Mouse (Mus musculus): ENCODE results near the gene Mfsd4b5. TPM values are rescaled to one million over a fixed set of nuclear protein-coding genes. Genes with fewer than 3 reads are reported as not detected.

Gene Mfsd4b5
- polyA plus RNA-seq (2012; rRNA removed), result 223 and 249 TPM in 2 replicates

GRCm38 (mm10) chr10:39986466-39986865 lies at the start of gene Mfsd4b5:
TSS of gene Mfsd4b5 (minus strand) at chr10:39986646.
- Histone ChIP-seq H3K4me3 (ENCODE audit: insufficient read depth, low read depth, low read length) (peak within 1 kb of the TSS; percentile 61), H3K27ac (ENCODE audit: insufficient read depth, low read depth, low read length) (peak within 1 kb of the TSS; percentile 87), H3K4me1 (ENCODE audit: control insufficient read depth, insufficient read depth, low read length) (peaks cover 22% of the 10 kb centered on the region), H3K27me3 (replicated peaks; ENCODE audit: control insufficient read depth, insufficient read depth, low read length) (no peaks in the 10 kb centered on the region), H3K36me3 (ENCODE audit: control insufficient read depth, insufficient read depth, low read length) (no peaks in the 10 kb centered on the region)
- WGBS, result 64% methylated on average over 12 of the region's 12 CpGs
- TF ChIP-seq POLR2A (IDR thresholded peaks at IDR 0.05; ENCODE audit: low read depth, low read length) (peak; percentile 51), CTCF (conservative IDR thresholded peaks at IDR 0.05; ENCODE audit: insufficient read depth, insufficient read length, low read depth, low read length) (no peak)
- DNase-seq, result peak; percentile 94

- Histone ChIP-seq H3K27ac (ENCODE audit: insufficient read depth, low read depth, low read length) (no peak overlapping the region), H3K36me3 (ENCODE audit: control insufficient read depth, insufficient read depth, low read length) (no peaks in the 10 kb centered on the region), H3K4me1 (ENCODE audit: control insufficient read depth, insufficient read depth, low read length) (0 out of 2 replicates have a peak, but pooled peaks cover 2% of the 10 kb centered on the region), H3K4me3 (ENCODE audit: insufficient read depth, low read depth, low read length) (no peak overlapping the region), H3K27me3 (replicated peaks; ENCODE audit: control insufficient read depth, insufficient read depth, low read length) (no peaks in the 10 kb centered on the region)
- TF ChIP-seq CTCF (conservative IDR thresholded peaks at IDR 0.05; ENCODE audit: insufficient read depth, insufficient read length, low read depth, low read length) (no peak), POLR2A (IDR thresholded peaks at IDR 0.05; ENCODE audit: low read depth, low read length) (no peak)
- no peak for DNase-seq
- 94% methylated on average over 6 of the region's 6 CpGs for WGBS
Measured at GRCm38 (mm10) chr10:40034956-40035355, 48.5 kb upstream of the Mfsd4b5 start.

GRCm38 (mm10) chr10:40032897-40033296 lies 46.5 kb upstream of the Mfsd4b5 start:
- no peak for DNase-seq
- H3K27me3 ChIP-seq (replicated peaks; ENCODE audit: control insufficient read depth, insufficient read depth, low read length), result no peaks in the 10 kb centered on the region
- 54% methylated on average over 2 of the region's 2 CpGs for WGBS
- 0 out of 2 replicates have a peak, but pooled peaks cover 2% of the 10 kb centered on the region for H3K4me1 ChIP-seq (ENCODE audit: control insufficient read depth, insufficient read depth, low read length)
- no peak for TF ChIP-seq POLR2A (IDR thresholded peaks at IDR 0.05; ENCODE audit: low read depth, low read length)
- no peak for TF ChIP-seq CTCF (conservative IDR thresholded peaks at IDR 0.05; ENCODE audit: insufficient read depth, insufficient read length, low read depth, low read length)
- no peak overlapping the region for H3K27ac ChIP-seq (ENCODE audit: insufficient read depth, low read depth, low read length)
- H3K4me3 ChIP-seq (ENCODE audit: insufficient read depth, low read depth, low read length), result no peak overlapping the region
- H3K36me3 ChIP-seq (ENCODE audit: control insufficient read depth, insufficient read depth, low read length), result no peaks in the 10 kb centered on the region

GRCm38 (mm10) chr10:40030716-40031115 lies 44.3 kb upstream of the Mfsd4b5 start:
- H3K4me3 ChIP-seq (ENCODE audit: insufficient read depth, low read depth, low read length), result no peak overlapping the region
- DNase-seq, result no peak
- TF ChIP-seq CTCF (conservative IDR thresholded peaks at IDR 0.05; ENCODE audit: insufficient read depth, insufficient read length, low read depth, low read length) (no peak), POLR2A (IDR thresholded peaks at IDR 0.05; ENCODE audit: low read depth, low read length) (no peak)
- H3K36me3 ChIP-seq (ENCODE audit: control insufficient read depth, insufficient read depth, low read length), result no peaks in the 10 kb centered on the region
- no peak overlapping the region for H3K27ac ChIP-seq (ENCODE audit: insufficient read depth, low read depth, low read length)
- 0 out of 2 replicates have a peak, but pooled peaks cover 2% of the 10 kb centered on the region for H3K4me1 ChIP-seq (ENCODE audit: control insufficient read depth, insufficient read depth, low read length)
- H3K27me3 ChIP-seq (replicated peaks; ENCODE audit: control insufficient read depth, insufficient read depth, low read length), result no peaks in the 10 kb centered on the region
- WGBS, result 84% methylated on average over 6 of the region's 6 CpGs

GRCm38 (mm10) chr10:40029610-40030009 lies 43.2 kb upstream of the Mfsd4b5 start:
- WGBS, result 84% methylated on average over 2 of the region's 2 CpGs
- no peak for DNase-seq
- Histone ChIP-seq H3K27me3 (replicated peaks; ENCODE audit: control insufficient read depth, insufficient read depth, low read length) (no peaks in the 10 kb centered on the region), H3K4me3 (ENCODE audit: insufficient read depth, low read depth, low read length) (no peak overlapping the region), H3K4me1 (ENCODE audit: control insufficient read depth, insufficient read depth, low read length) (peaks cover 2% of the 10 kb centered on the region; the same call in 1 of the 2 replicates), H3K27ac (ENCODE audit: insufficient read depth, low read depth, low read length) (no peak overlapping the region), H3K36me3 (ENCODE audit: control insufficient read depth, insufficient read depth, low read length) (no peaks in the 10 kb centered on the region)
- no peak for TF ChIP-seq POLR2A (IDR thresholded peaks at IDR 0.05; ENCODE audit: low read depth, low read length)
- no peak for TF ChIP-seq CTCF (conservative IDR thresholded peaks at IDR 0.05; ENCODE audit: insufficient read depth, insufficient read length, low read depth, low read length)

GRCm38 (mm10) chr10:40028091-40028490 lies 41.6 kb upstream of the Mfsd4b5 start:
- WGBS, result 89% methylated on average over 8 of the region's 8 CpGs
- DNase-seq, result no peak
- Histone ChIP-seq H3K27ac (ENCODE audit: insufficient read depth, low read depth, low read length) (no peak overlapping the region), H3K36me3 (ENCODE audit: control insufficient read depth, insufficient read depth, low read length) (no peaks in the 10 kb centered on the region), H3K27me3 (replicated peaks; ENCODE audit: control insufficient read depth, insufficient read depth, low read length) (no peaks in the 10 kb centered on the region), H3K4me3 (ENCODE audit: insufficient read depth, low read depth, low read length) (no peak overlapping the region), H3K4me1 (ENCODE audit: control insufficient read depth, insufficient read depth, low read length) (peaks cover 4% of the 10 kb centered on the region; the same call in 1 of the 2 replicates)
- no peak for TF ChIP-seq CTCF (conservative IDR thresholded peaks at IDR 0.05; ENCODE audit: insufficient read depth, insufficient read length, low read depth, low read length)
- TF ChIP-seq POLR2A (IDR thresholded peaks at IDR 0.05; ENCODE audit: low read depth, low read length), result no peak

- H3K27me3 ChIP-seq (replicated peaks; ENCODE audit: control insufficient read depth, insufficient read depth, low read length), result no peaks in the 10 kb centered on the region
- TF ChIP-seq CTCF (conservative IDR thresholded peaks at IDR 0.05; ENCODE audit: insufficient read depth, insufficient read length, low read depth, low read length), result no peak
- no peak for TF ChIP-seq POLR2A (IDR thresholded peaks at IDR 0.05; ENCODE audit: low read depth, low read length)
- no peak overlapping the region for H3K27ac ChIP-seq (ENCODE audit: insufficient read depth, low read depth, low read length)
- H3K4me1 ChIP-seq (ENCODE audit: control insufficient read depth, insufficient read depth, low read length), result peaks cover 7% of the 10 kb centered on the region; the same call in 1 of the 2 replicates
- no peaks in the 10 kb centered on the region for H3K36me3 ChIP-seq (ENCODE audit: control insufficient read depth, insufficient read depth, low read length)
- no peak for DNase-seq
- WGBS, result 88% methylated on average over 5 of the region's 5 CpGs
- H3K4me3 ChIP-seq (ENCODE audit: insufficient read depth, low read depth, low read length), result no peak overlapping the region
Measured at GRCm38 (mm10) chr10:40026546-40026945, 40.1 kb upstream of the Mfsd4b5 start.

All from kidney, adult 2 months (tissue).